Mouse (Mus musculus) intestine, postnatal 0 days (tissue): ENCODE data around the gene Ric8b. TPM values are rescaled to one million over a fixed set of nuclear protein-coding genes. Genes with fewer than 3 reads are reported as not detected.
A peak's percentile ranks its signal among the peaks of the same experiment; 100 is the strongest.

ENCODE experiments used
- ATAC-seq: fragments of 200-750 bp; cut with Nextera tagmentation; 2 replicates; pipeline ENCODE4 v1.8.0; 2017; ENCODE audit warnings: mild to moderate bottlenecking, moderate TSS enrichment, moderate library complexity
- H3K27ac ChIP-seq: fragments of 300-500 bp; sonication (generic); 2 replicates; pipeline ENCODE4 v1.5.1; 2014; ENCODE audit warnings: mild to moderate bottlenecking, low read depth, low read length, moderate library complexity
- H3K27me3 ChIP-seq: fragments of 300-500 bp; sonication (generic); replicated peaks from 2 replicates; pipeline ENCODE4 v1.6.1; 2014; ENCODE audit warnings: low read length, mixed read lengths; ENCODE audit not compliant: control insufficient read depth, insufficient read depth
- H3K36me3 ChIP-seq: fragments of 300-500 bp; sonication (generic); 2 replicates; pipeline ENCODE4 v1.6.1; 2014; ENCODE audit warnings: mild to moderate bottlenecking, moderate library complexity; ENCODE audit not compliant: control insufficient read depth, insufficient read depth
- H3K4me1 ChIP-seq: fragments of 300-500 bp; sonication (generic); replicated peaks from 2 replicates; pipeline ENCODE4 v1.6.1; 2014; ENCODE audit warnings: antibody characterized with exemption, low read length, mixed read lengths; ENCODE audit not compliant: control insufficient read depth, insufficient read depth
- H3K4me2 ChIP-seq: fragments of 300-500 bp; sonication (generic); replicated peaks from 2 replicates; pipeline ENCODE4 v1.6.1; 2014; ENCODE audit warnings: low read depth, mild to moderate bottlenecking, moderate library complexity
- H3K4me3 ChIP-seq: fragments of 300-500 bp; sonication (generic); 2 replicates; pipeline ENCODE4 v1.5.1; 2014; ENCODE audit warnings: low read depth, low read length
- H3K9ac ChIP-seq: fragments of 300-500 bp; sonication (generic); 2 replicates; pipeline ENCODE4 v1.6.1; 2014; ENCODE audit warnings: mild to moderate bottlenecking, low read depth, low read length
- H3K9me3 ChIP-seq: fragments of 300-500 bp; sonication (generic); 2 replicates; pipeline ENCODE4 v1.6.1; 2016; ENCODE audit warnings: mixed run types; ENCODE audit not compliant: control insufficient read depth
- CTCF ChIP-seq: sonication (generic); IDR thresholded peaks from 2 replicates; pipeline ENCODE4 v1.5.1; 2016; ENCODE audit warnings: low read depth, mild to moderate bottlenecking, control low read depth, antibody characterized with exemption, moderate library complexity
- WGBS: fragments of 180-500 bp; shearing (Covaris S2); extraction: QIAGEN DNeasy Blood & Tissue Kit; methylation state at CpG from one replicate; pipeline ENCODE4 v1.1.7; 2014; 5-methylcytosine and 5-hydroxymethylcytosine counted together
- polyA plus RNA-seq: library from polyadenylated mRNA; unstranded; fragments of >200 nt; fragmentation: Nextera tagmentation; extraction: Ambion mirVana; gene quantifications from 2 replicates; pipeline ENCODE4 v1.2.1, GENCODE M21; 2015

Ric8b gene
- polyA plus RNA-seq, 1 experiment from 2014 or later = 6.7 TPM

DNA sequence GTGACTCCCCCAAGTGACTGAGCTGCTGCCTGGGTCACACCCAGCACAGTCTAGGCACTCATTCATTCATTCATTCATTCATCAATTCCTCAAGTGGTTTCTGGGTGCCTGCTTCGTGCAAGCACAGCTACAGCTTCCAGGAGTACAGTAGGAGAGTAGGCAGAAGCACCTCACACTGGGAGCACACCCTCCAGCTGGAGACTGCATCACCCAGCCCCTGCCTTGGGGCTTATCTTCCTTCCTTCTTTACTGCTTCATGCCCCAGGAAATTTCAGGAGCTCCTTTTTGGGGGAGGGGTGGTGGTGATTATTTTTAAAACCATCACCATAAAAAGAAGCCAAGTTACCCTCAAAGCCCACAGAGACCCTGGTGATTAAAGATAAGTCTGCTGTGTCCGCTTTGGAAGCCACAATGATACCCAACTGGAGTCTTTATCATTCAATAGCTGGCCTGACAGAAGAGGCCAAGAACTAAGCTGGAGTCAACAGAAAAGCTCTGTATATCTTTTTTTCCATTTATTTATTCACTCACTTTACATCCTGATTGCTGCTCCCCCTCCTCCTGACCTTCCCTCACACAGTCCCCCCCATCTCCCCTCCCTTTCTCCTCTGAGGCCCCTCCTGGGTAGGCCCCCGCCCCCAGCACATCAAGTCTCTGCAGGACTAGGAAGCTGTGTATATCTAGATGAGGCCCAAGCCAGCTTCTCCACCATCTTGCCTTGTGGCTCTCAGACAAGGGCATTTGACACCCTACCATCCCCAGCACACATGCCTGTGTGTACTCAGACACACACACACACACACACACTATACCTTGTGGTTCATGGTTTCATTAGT is 19.1 kb upstream of the Ric8b start:
- H3K27me3 ChIP-seq = no peaks in the 10 kb centered on the region
- H3K9me3 ChIP-seq = no peaks in the 10 kb centered on the region
- TF ChIP-seq CTCF = no peak
- H3K4me1 ChIP-seq = no peaks in the 10 kb centered on the region
- 69% methylated on average over 3 of the region's 3 CpGs for WGBS
- no peaks in the 10 kb centered on the region for H3K36me3 ChIP-seq
- no peak overlapping the region for H3K9ac ChIP-seq
- no peak overlapping the region for H3K4me2 ChIP-seq
- H3K27ac ChIP-seq = no peak overlapping the region
- H3K4me3 ChIP-seq = no peak overlapping the region
- ATAC-seq = no peak

DNA sequence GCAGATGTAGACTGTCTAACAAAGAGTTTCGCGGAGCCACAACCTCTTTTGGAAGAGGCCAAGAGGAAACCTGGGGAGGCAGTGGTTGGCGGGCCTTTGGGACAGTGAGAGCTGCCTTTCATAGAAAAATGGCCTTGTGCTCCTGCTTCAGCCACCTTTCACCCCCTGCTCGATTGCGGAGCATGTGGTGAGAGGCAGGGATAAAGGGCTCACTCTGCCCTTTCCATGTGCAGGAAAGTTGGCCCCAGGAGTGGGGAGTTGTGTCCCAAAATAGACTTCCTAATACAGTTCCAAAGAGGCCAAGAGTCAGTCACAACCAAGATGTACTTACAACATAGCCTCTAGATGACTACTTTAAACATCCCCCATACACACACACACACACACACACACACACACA is 15.7 kb upstream of the Ric8b start:
- H3K36me3 ChIP-seq = no peaks in the 10 kb centered on the region
- TF ChIP-seq CTCF = no peak
- no peaks in the 10 kb centered on the region for H3K27me3 ChIP-seq
- no peak overlapping the region for H3K9ac ChIP-seq
- no peak overlapping the region for H3K4me2 ChIP-seq
- H3K27ac ChIP-seq = no peak overlapping the region
- H3K4me1 ChIP-seq = no peaks in the 10 kb centered on the region
- H3K9me3 ChIP-seq = no peaks in the 10 kb centered on the region
- H3K4me3 ChIP-seq = no peak overlapping the region
- 77% methylated on average over 5 of the region's 5 CpGs for WGBS
- no peak for ATAC-seq

DNA sequence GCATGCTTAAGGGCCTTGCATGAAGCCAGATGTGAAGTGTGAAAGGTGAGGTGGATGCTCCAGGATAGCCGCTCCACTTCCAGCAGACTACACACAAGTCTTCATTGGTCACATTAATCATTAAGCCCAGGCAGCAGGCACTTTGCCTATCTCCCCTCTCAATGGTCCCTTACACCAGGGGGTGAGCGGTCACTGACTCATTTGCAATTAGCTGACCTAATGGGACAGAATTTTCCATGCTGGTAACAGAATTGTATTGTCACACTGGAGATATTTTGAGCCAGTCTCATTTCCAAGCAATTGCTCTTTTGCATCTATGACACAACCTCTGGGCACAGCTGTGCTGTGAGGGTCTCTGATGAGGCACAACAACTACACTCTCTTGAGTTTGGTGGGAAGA is 15.2 kb upstream of the Ric8b start:
- Histone ChIP-seq H3K4me3 (no peak overlapping the region), H3K9ac (no peak overlapping the region), H3K27me3 (no peaks in the 10 kb centered on the region), H3K4me1 (no peaks in the 10 kb centered on the region), H3K9me3 (no peaks in the 10 kb centered on the region), H3K27ac (no peak overlapping the region), H3K4me2 (no peak overlapping the region), H3K36me3 (no peaks in the 10 kb centered on the region)
- 33% methylated on average over 2 of the region's 2 CpGs for WGBS
- no peak for TF ChIP-seq CTCF
- no peak for ATAC-seq

DNA sequence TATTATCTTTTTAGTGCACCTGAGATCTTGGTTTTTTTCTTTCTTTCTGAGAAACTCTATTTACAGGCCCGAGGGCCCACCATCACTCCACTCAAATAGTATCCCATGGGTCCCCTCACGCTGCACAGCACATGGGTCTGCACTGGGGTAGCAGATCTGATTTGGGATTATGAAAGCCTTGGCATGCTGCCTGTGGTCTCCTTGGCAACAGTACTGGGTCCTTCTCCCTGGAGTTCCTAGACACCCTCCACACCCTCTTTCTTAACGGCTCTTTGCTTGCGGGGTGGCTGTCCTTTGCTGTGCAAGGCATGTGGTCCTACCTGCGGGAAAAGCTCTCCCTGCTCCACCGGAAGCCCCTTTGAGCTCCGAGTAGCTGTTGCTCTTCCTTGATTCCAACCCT is 14.1 kb upstream of the Ric8b start:
- TF ChIP-seq CTCF = no peak
- Histone ChIP-seq H3K9ac (no peak overlapping the region), H3K4me2 (no peak overlapping the region; the same call in 1 of the 2 replicates), H3K4me1 (no peaks in the 10 kb centered on the region), H3K27me3 (no peaks in the 10 kb centered on the region), H3K4me3 (no peak overlapping the region), H3K36me3 (no peaks in the 10 kb centered on the region), H3K9me3 (no peaks in the 10 kb centered on the region), H3K27ac (no peak overlapping the region)
- 49% methylated on average over 7 of the region's 7 CpGs for WGBS
- ATAC-seq = no peak

GRCm38 (mm10) chr10:84903742-84904141 is 13.7 kb upstream of the Ric8b start:
- Histone ChIP-seq H3K4me1 (no peaks in the 10 kb centered on the region), H3K9me3 (no peaks in the 10 kb centered on the region), H3K4me2 (peak overlapping the region; percentile 44), H3K27me3 (no peaks in the 10 kb centered on the region), H3K9ac (no peak overlapping the region), H3K27ac (no peak overlapping the region), H3K36me3 (no peaks in the 10 kb centered on the region), H3K4me3 (no peak overlapping the region)
- 14% methylated on average over 5 of the region's 5 CpGs for WGBS
- no peak for TF ChIP-seq CTCF
- no peak for ATAC-seq

GRCm38 (mm10) chr10:84906895-84907294 is 10.5 kb upstream of the Ric8b start:
- TF ChIP-seq CTCF = no peak
- Histone ChIP-seq H3K4me1 (no peaks in the 10 kb centered on the region), H3K36me3 (no peaks in the 10 kb centered on the region), H3K9ac (no peak overlapping the region), H3K27me3 (no peaks in the 10 kb centered on the region), H3K4me2 (no peak overlapping the region), H3K27ac (no peak overlapping the region), H3K9me3 (no peaks in the 10 kb centered on the region), H3K4me3 (no peak overlapping the region)
- no peak for ATAC-seq
- WGBS = 83% methylated on average over 9 of the region's 9 CpGs

DNA sequence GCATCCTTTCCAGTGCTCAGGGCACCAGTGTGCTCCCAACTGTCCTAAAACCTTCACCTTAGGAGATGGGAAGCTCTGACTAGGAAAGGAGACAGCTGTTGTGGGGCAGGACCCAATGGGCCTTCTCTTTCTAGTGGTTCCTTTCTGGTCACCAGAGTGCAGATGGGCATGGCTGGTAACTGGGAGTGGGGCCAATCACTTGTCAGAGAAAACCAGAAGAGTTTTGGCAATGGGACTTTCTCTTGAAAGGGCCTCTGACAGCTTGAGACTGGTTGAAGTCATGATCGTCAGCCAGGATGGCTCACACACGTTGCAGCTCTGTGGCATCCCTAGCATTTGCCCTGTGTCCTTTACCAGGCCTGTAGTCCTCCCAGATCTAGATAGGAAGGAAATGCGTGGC is 9.4 kb upstream of the Ric8b start:
- Histone ChIP-seq H3K27ac (no peak overlapping the region), H3K4me3 (no peak overlapping the region), H3K4me1 (no peaks in the 10 kb centered on the region), H3K4me2 (no peak overlapping the region), H3K27me3 (no peaks in the 10 kb centered on the region), H3K9me3 (no peaks in the 10 kb centered on the region), H3K36me3 (no peaks in the 10 kb centered on the region), H3K9ac (no peak overlapping the region)
- no peak for ATAC-seq
- 86% methylated on average over 3 of the region's 3 CpGs for WGBS
- TF ChIP-seq CTCF = no peak
